Mouse (Mus musculus): ENCODE data around the gene Myof.

DNA sequence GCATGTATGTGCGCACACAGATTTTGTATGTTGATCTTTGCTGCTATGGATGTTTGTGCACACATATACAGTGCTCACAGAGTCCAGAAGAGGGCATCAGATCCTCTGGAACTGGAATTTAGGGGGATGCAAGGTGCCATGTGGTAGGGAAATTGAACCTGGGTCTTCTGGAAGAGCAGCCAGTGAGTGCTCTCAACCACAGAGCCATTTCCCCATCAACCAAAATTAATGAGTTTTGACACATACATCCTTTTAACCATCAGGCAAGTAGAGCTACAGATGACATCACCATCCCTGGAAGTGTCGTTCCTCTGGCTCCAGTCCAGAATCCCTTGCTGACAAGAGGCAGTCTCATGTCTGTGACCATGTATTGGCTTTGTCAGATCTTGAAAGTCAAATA, 32.9 kb upstream of the Myof start:
- TF ChIP-seq ZC3H11A (IDR thresholded peaks at IDR 0.05; ENCODE audit: low read depth, low read length) (no peak; the same call in 1 of the 2 replicates), ZNF384 (IDR thresholded peaks at IDR 0.05; ENCODE audit: low read depth, low read length) (no peak), CTCF (conservative IDR thresholded peaks at IDR 0.05 in 1 of 2, IDR thresholded peaks at IDR 0.05 in 1 of 2; ENCODE audit: low read depth in 2 of 2, low read length in 2 of 2) (peak in 1 of 2 experiments; percentile 41; a peak in 2 of 4 replicates), TCF12 (IDR thresholded peaks at IDR 0.05; ENCODE audit: low read depth, low read length) (no peak), EP300 (IDR thresholded peaks at IDR 0.05; ENCODE audit: low read length) (no peak)

All from CH12.LX (cell line).